Mouse (Mus musculus) liver, postnatal 0 days (tissue): ENCODE measurements around the gene Rrp7a.

Source experiments
- CTCF ChIP-seq: sonication (generic); IDR thresholded peaks from 2 replicates; pipeline ENCODE4 v1.5.1; 2016; ENCODE audit warnings: antibody characterized with exemption, low read depth
- EP300 ChIP-seq: IDR thresholded peaks from 2 replicates; pipeline ENCODE4 v1.6.1; 2016; ENCODE audit warnings: antibody characterized with exemption, low read depth, mild to moderate bottlenecking

DNA sequence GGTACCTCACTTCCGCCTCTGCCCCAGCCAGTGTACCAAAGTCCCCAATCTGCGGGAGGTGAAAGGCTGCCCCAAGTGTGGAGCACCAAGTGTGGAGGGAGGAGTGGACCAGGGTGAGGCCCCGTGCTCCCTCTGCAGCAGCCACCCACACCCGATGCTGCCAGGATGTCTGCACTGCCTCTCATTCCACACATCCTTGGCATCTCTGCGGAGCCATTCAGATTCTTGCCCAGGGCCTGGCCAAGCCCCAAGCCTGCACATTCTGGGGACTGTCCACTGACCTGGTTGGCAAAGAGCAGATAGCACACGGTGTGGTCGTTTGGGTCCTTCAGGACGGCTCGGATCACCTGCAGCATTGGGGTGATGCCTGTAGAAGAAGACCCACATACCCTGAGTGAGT is 37.2 kb upstream of the Rrp7a start:
- no peak for TF ChIP-seq EP300
- TF ChIP-seq CTCF, result no peak
